Mouse (Mus musculus) testis, adult 10 weeks (tissue): ENCODE measurements around the gene Nt5c. TPM values are rescaled to one million over a fixed set of nuclear protein-coding genes. Genes with fewer than 3 reads are reported as not detected.

Experiments
- polyA plus RNA-seq: library from polyadenylated mRNA; stranded (reverse); fragments of 350-450 nt; fragmentation: Illumina TruSeq; extraction: RNeasy Lipid Tissue Mini Kit (QIAGEN cat#74804); gene quantifications from one replicate; pipeline ENCODE4 v1.2.3, GENCODE M21; 2014; ENCODE audit warnings: low read depth, low replicate concordance

Gene Nt5c
- polyA plus RNA-seq = 2.5 TPM

GRCm38 (mm10) chr11:115491356-115492083 is at the start of gene Nt5c:
Gene Nt5c, minus strand, starts transcription at chr11:115491862.

GRCm38 (mm10) chr11:115536038-115536681 is 44.5 kb upstream of the Nt5c start, which contains the start of gene Sumo2:
Gene Sumo2, minus strand, starts transcription at chr11:115536276.

GRCm38 (mm10) chr11:115514238-115514663 is 22.6 kb upstream of the Nt5c start, which contains the start of gene Jpt1:
Gene Jpt1, minus strand, starts transcription at chr11:115514387.

GRCm38 (mm10) chr11:115475025-115475757 is 16.5 kb downstream of the Nt5c start, which contains the start of gene Armc7:
Gene Armc7, plus strand, starts transcription at chr11:115475667.

GRCm38 (mm10) chr11:115462243-115462891 is 29.3 kb downstream of the Nt5c start, which contains the start of gene Slc16a5:
Gene Slc16a5, plus strand, starts transcription at chr11:115462474.

Other genes starting within 250 kb of the Nt5c start
- 0.04 TPM for gene Grin2c, start 224.6 kb downstream of the Nt5c start, polyA plus RNA-seq
- gene Fdxr, start 214.8 kb downstream of the Nt5c start, polyA plus RNA-seq = 5.7 TPM
- 3.2 TPM for gene Fads6, start 194.2 kb downstream of the Nt5c start, polyA plus RNA-seq
- 0.53 TPM for gene Otop2, start 184.7 kb downstream of the Nt5c start, polyA plus RNA-seq
- gene Ush1g, start 169.8 kb downstream of the Nt5c start, polyA plus RNA-seq = 0.28 TPM
- not detected for gene Otop3, start 157.1 kb downstream of the Nt5c start, polyA plus RNA-seq
- not detected for gene Hid1, start 124.1 kb downstream of the Nt5c start, polyA plus RNA-seq
- 0.29 TPM for gene Cdr2l, start 109.9 kb downstream of the Nt5c start, polyA plus RNA-seq
- gene Mrpl58, start 88.1 kb downstream of the Nt5c start, polyA plus RNA-seq = 6.3 TPM
- 319 TPM for gene Atp5h, start 71.9 kb downstream of the Nt5c start, polyA plus RNA-seq
- gene Kctd2, start 71.7 kb downstream of the Nt5c start, polyA plus RNA-seq = 9.7 TPM
- 17.4 TPM for gene Trim80, start 51.3 kb downstream of the Nt5c start, polyA plus RNA-seq
- 0.52 TPM for gene Slc16a5, start 29.4 kb downstream of the Nt5c start, polyA plus RNA-seq
- gene Armc7, start 16.2 kb downstream of the Nt5c start, polyA plus RNA-seq = 0.41 TPM
- 114 TPM for gene Jpt1, start 22.5 kb upstream of the Nt5c start, polyA plus RNA-seq
- 627 TPM for gene Sumo2, start 44.4 kb upstream of the Nt5c start, polyA plus RNA-seq
- gene Nup85, start 72.6 kb upstream of the Nt5c start, polyA plus RNA-seq = 39.0 TPM
- gene Mrps7, start 112.1 kb upstream of the Nt5c start, polyA plus RNA-seq = 2.1 TPM
- gene Gga3, start 112.2 kb upstream of the Nt5c start, polyA plus RNA-seq = 4.0 TPM
- 80.0 TPM for gene Mif4gd, start 121.1 kb upstream of the Nt5c start, polyA plus RNA-seq
- 1.8 TPM for gene Slc25a19, start 136.4 kb upstream of the Nt5c start, polyA plus RNA-seq
- gene Grb2, start 216.7 kb upstream of the Nt5c start, polyA plus RNA-seq = 12.9 TPM